Mouse (Mus musculus): ENCODE results near the gene Ccdc71l. TPM values are rescaled to one million over a fixed set of nuclear protein-coding genes. Genes with fewer than 3 reads are reported as not detected.

The Ccdc71l gene
- 1 to 10 TPM; 1.7 to 2.3 (median 1.8) TPM for polyA plus RNA-seq (2017; shearing (Covaris generic))

GRCm38 (mm10) chr12:32378528-32379295 is at the start of gene Ccdc71l:
TSS of gene Ccdc71l (plus strand) at chr12:32378704.
- peak; percentile 71 for ATAC-seq

GRCm38 (mm10) chr12:32339078-32339477 is 39.4 kb upstream of the Ccdc71l start:
- no peak for ATAC-seq

- no peak for ATAC-seq
Measured at GRCm38 (mm10) chr12:32343487-32343886, 35.0 kb upstream of the Ccdc71l start.

GRCm38 (mm10) chr12:32346121-32346520 is 32.4 kb upstream of the Ccdc71l start:
- ATAC-seq = no peak

- no peak for ATAC-seq
Measured at GRCm38 (mm10) chr12:32348493-32348892, 30.0 kb upstream of the Ccdc71l start.

- ATAC-seq = no peak
Measured at GRCm38 (mm10) chr12:32351874-32352273, 26.6 kb upstream of the Ccdc71l start.

- peak; percentile 52 for ATAC-seq
Measured at GRCm38 (mm10) chr12:32379296-32379725, 807 bp downstream of the Ccdc71l start.

- ATAC-seq = no peak
Measured at GRCm38 (mm10) chr12:32379731-32380130, 1.2 kb downstream of the Ccdc71l start.

GRCm38 (mm10) chr12:32380457-32380856 is 2.0 kb downstream of the Ccdc71l start:
- ATAC-seq = no peak

- no peak for ATAC-seq
Measured at GRCm38 (mm10) chr12:32381011-32381410, 2.5 kb downstream of the Ccdc71l start.

GRCm38 (mm10) chr12:32419537-32419936 is 41.0 kb downstream of the Ccdc71l start:
- ATAC-seq = no peak

GRCm38 (mm10) chr12:32427832-32428231 is 49.3 kb downstream of the Ccdc71l start:
- ATAC-seq = no peak

GRCm38 (mm10) chr12:32431004-32431403 is 52.5 kb downstream of the Ccdc71l start:
- no peak for ATAC-seq

Other genes starting within 250 kb of the Ccdc71l start
- 10 to 100 TPM; 22.5 to 29.8 (median 27.2) TPM for gene Pik3cg, start 170.0 kb upstream of the Ccdc71l start, polyA plus RNA-seq (2017; shearing (Covaris generic))